Mouse (Mus musculus): ENCODE measurements at regions not wholly inside any gene's neighbourhood (a gene's known extent, or its start where the extent isn't known, plus 50 kb on each side); places are given as distances from the start of the nearest gene placed in this dataset.

DNA sequence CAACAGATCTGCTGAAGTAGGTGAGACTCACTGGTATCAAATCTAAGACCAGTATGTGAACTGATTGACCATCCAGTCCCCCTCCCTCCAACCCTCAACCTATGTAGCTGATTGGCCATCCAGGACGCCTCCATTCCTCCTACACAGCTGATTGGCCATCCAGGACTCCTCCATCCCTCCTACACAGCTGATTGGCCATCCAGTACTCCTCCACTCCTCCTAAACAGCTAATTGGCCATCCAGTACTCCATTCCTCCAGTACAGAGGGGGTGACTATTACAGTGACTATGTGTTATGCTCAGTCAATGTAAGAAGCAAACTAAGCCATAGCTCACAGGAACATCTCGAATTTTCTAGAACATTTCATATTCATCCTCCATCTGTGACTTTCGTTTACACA lies 91.1 kb downstream of the Psmg1 start:
- Histone ChIP-seq H3K4me3 (ENCODE audit: low read depth, low read length) (no peak overlapping the region), H3K36me3 (ENCODE audit: control insufficient read depth, insufficient read depth, low read length) (no peaks in the 10 kb centered on the region), H3K4me1 (ENCODE audit: control insufficient read depth, insufficient read depth, low read length) (no peaks in the 10 kb centered on the region), H3K27me3 (ENCODE audit: control insufficient read depth, insufficient read depth, low read length) (no peaks in the 10 kb centered on the region), H3K27ac (replicated peaks; ENCODE audit: low read depth, low read length) (no peak overlapping the region), H3K9ac (ENCODE audit: low read length) (no peak overlapping the region), H3K9me3 (ENCODE audit: control insufficient read depth, low read length) (no peaks in the 10 kb centered on the region), H3K4me2 (ENCODE audit: low read depth, severe bottlenecking) (no peak overlapping the region)
- DNase-seq (ENCODE audit: low spot score), result no peak
- no peak for ATAC-seq (ENCODE audit: insufficient number of reproducible peaks, low FRiP score, low TSS enrichment, low read depth)
- 82% methylated on average over 3 of the region's 3 CpGs for WGBS

DNA sequence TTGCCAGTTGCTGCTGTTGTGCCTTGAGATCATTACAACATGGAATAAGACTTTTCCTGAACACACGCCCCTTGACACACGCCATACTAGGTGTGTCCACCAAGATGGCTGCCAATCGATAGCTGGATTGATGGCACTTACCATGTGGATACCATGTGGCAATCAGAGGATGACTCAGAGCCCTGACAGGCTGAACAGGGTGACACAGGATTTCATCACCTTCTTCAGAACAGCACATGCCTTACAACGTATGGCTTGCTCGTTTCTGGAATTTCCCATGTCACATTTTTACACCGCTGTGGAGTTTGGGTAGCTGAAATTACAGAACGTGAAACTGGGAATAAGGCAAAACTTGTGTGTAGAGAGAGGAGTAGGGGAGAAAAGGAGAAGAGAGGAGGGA lies 92.9 kb downstream of the Psmg1 start:
- no peak overlapping the region for H3K27ac ChIP-seq (replicated peaks; ENCODE audit: low read depth, low read length)
- no peak for ATAC-seq (ENCODE audit: insufficient number of reproducible peaks, low FRiP score, low TSS enrichment, low read depth)

DNA sequence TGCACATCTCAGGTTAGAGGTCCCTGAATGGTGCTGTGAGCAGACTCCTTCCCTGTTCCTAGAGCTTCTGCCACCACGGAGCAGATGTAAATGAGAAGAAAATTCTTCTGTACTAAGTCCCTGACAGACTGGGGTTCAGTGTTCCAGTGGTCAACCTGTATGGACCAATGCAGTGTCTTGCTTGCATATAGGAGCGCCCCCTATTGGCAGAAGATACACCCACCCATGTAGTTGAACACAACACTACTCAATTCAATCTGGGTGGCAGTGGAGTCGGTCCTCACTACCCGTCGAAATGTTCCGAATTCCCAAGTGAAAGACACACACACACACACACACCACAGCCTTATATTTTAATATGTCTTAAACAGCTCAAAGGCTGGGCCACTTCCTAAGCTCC lies 94.6 kb downstream of the Psmg1 start:
- Histone ChIP-seq H3K9me3 (ENCODE audit: control insufficient read depth, low read length) (no peaks in the 10 kb centered on the region), H3K4me1 (ENCODE audit: control insufficient read depth, insufficient read depth, low read length) (no peaks in the 10 kb centered on the region), H3K9ac (ENCODE audit: low read length) (no peak overlapping the region), H3K4me3 (ENCODE audit: low read depth, low read length) (no peak overlapping the region), H3K36me3 (ENCODE audit: control insufficient read depth, insufficient read depth, low read length) (no peaks in the 10 kb centered on the region), H3K27ac (replicated peaks; ENCODE audit: low read depth, low read length) (no peak overlapping the region), H3K27me3 (ENCODE audit: control insufficient read depth, insufficient read depth, low read length) (no peaks in the 10 kb centered on the region), H3K4me2 (ENCODE audit: low read depth, severe bottlenecking) (no peak overlapping the region)
- DNase-seq (ENCODE audit: low spot score) (no peak), ATAC-seq (ENCODE audit: insufficient number of reproducible peaks, low FRiP score, low TSS enrichment, low read depth) (no peak)
- 77% methylated on average over 6 of the region's 6 CpGs for WGBS

More for the DNA sequence above, 92.9 kb downstream of the Psmg1 start:
- Histone ChIP-seq H3K36me3 (ENCODE audit: control insufficient read depth, insufficient read depth, low read length) (no peaks in the 10 kb centered on the region), H3K4me2 (ENCODE audit: low read depth, severe bottlenecking) (no peak overlapping the region), H3K27me3 (ENCODE audit: control insufficient read depth, insufficient read depth, low read length) (no peaks in the 10 kb centered on the region), H3K9ac (ENCODE audit: low read length) (no peak overlapping the region), H3K4me3 (ENCODE audit: low read depth, low read length) (no peak overlapping the region), H3K9me3 (ENCODE audit: control insufficient read depth, low read length) (no peaks in the 10 kb centered on the region), H3K4me1 (ENCODE audit: control insufficient read depth, insufficient read depth, low read length) (no peaks in the 10 kb centered on the region)
- WGBS, result 86% methylated on average over 7 of the region's 7 CpGs
- no peak for DNase-seq (ENCODE audit: low spot score)

DNA sequence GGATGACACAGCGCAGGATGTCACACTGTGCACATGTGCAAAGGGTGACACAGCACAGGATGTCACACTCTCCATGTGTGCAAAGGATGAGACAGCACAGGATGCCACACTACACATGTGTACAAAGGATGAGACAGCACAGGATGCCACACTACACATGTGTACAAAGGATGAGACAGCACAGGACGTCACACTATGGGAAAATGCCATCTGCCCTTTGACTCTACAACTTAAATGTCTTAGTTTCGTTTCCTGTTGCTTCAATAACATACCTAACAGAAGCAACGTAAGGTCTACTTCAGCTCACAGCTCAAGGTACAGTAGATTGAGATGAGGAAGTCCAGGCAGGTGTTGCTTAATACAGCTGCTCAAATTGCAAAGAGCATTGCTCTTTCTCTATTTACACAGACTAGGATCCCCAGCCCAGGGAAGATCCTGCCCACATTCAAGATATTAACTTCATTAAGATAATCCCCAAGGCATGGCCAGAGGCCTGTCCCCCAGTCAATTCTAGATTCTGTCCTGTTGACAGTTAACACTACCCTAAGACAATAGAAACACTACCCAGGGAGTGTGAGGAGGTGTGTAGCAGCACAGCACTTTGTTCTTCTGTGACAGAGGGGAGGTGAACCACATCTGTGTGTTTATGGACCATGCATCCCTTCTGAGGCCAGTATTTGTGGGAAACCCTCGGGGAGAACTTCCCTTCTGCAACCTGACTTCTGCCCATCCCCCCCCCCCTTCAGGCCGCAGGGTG lies 97.0 kb downstream of the Psmg1 start:
- H3K9me3 ChIP-seq (ENCODE audit: control insufficient read depth, low read length), result no peaks in the 10 kb centered on the region
- DNase-seq (ENCODE audit: low spot score) (no peak), ATAC-seq (ENCODE audit: insufficient number of reproducible peaks, low FRiP score, low TSS enrichment, low read depth) (no peak)
- no peak overlapping the region for H3K27ac ChIP-seq (replicated peaks; ENCODE audit: low read depth, low read length)
- H3K4me3 ChIP-seq (ENCODE audit: low read depth, low read length), result no peak overlapping the region
- 71% methylated on average over 6 of the region's 6 CpGs for WGBS
- no peaks in the 10 kb centered on the region for H3K27me3 ChIP-seq (ENCODE audit: control insufficient read depth, insufficient read depth, low read length)
- no peaks in the 10 kb centered on the region for H3K4me1 ChIP-seq (ENCODE audit: control insufficient read depth, insufficient read depth, low read length)
- no peak overlapping the region for H3K9ac ChIP-seq (ENCODE audit: low read length)
- H3K36me3 ChIP-seq (ENCODE audit: control insufficient read depth, insufficient read depth, low read length), result no peaks in the 10 kb centered on the region
- no peak overlapping the region for H3K4me2 ChIP-seq (ENCODE audit: low read depth, severe bottlenecking)

DNA sequence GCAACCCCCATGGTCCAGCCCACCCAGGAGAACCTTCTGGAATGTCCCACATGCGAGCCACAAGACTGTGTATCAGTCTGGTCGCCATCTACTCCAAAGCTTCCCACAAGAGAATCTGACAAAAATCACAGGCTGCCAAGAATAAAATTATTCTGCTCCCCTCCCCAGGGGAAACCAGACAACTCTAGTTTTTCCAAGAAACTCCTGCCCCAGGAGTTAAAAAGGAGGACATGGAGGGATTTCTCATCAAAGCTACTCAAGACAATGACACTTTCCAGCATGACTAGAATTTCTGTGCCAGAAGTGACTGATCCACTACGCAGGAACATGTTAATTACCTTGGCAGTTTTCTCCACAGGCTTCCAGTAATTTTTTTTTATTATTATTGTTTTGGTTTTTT lies 98.4 kb downstream of the Psmg1 start:
- Histone ChIP-seq H3K4me1 (ENCODE audit: control insufficient read depth, insufficient read depth, low read length) (no peaks in the 10 kb centered on the region), H3K4me2 (ENCODE audit: low read depth, severe bottlenecking) (no peak overlapping the region), H3K27me3 (ENCODE audit: control insufficient read depth, insufficient read depth, low read length) (no peaks in the 10 kb centered on the region), H3K4me3 (ENCODE audit: low read depth, low read length) (no peak overlapping the region), H3K9ac (ENCODE audit: low read length) (no peak overlapping the region), H3K9me3 (ENCODE audit: control insufficient read depth, low read length) (no peaks in the 10 kb centered on the region), H3K27ac (replicated peaks; ENCODE audit: low read depth, low read length) (no peak overlapping the region), H3K36me3 (ENCODE audit: control insufficient read depth, insufficient read depth, low read length) (no peaks in the 10 kb centered on the region)
- 91% methylated on average over 3 of the region's 3 CpGs for WGBS
- DNase-seq (ENCODE audit: low spot score), result no peak
- ATAC-seq (ENCODE audit: insufficient number of reproducible peaks, low FRiP score, low TSS enrichment, low read depth), result no peak

DNA sequence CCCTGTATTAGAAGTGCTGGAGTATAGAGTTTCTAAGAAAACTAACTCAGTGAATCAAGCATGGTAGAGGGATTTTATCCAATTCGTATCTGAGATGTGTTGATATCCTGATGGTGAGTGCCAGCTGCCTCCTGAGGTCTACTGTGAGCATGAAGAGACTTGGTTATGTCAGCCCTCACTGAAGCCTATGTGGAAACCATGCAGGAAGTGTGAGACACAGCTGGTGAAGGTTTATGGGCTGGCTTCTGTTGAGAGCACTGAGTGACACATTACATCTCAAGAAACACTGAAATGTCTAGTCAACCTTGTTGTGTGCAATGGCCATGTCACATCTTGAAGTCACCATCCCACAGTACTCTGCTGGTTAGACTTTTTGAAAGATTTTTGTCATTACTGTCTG lies 104.6 kb downstream of the Psmg1 start:
- 84% methylated on average over 1 of the region's 1 CpGs for WGBS
- Histone ChIP-seq H3K4me2 (ENCODE audit: low read depth, severe bottlenecking) (no peak overlapping the region), H3K36me3 (ENCODE audit: control insufficient read depth, insufficient read depth, low read length) (no peaks in the 10 kb centered on the region), H3K27me3 (ENCODE audit: control insufficient read depth, insufficient read depth, low read length) (no peaks in the 10 kb centered on the region), H3K9ac (ENCODE audit: low read length) (no peak overlapping the region), H3K27ac (replicated peaks; ENCODE audit: low read depth, low read length) (no peak overlapping the region), H3K4me1 (ENCODE audit: control insufficient read depth, insufficient read depth, low read length) (no peaks in the 10 kb centered on the region), H3K9me3 (ENCODE audit: control insufficient read depth, low read length) (no peaks in the 10 kb centered on the region), H3K4me3 (ENCODE audit: low read depth, low read length) (no peak overlapping the region)
- DNase-seq (ENCODE audit: low spot score) (no peak), ATAC-seq (ENCODE audit: insufficient number of reproducible peaks, low FRiP score, low TSS enrichment, low read depth) (no peak)

DNA sequence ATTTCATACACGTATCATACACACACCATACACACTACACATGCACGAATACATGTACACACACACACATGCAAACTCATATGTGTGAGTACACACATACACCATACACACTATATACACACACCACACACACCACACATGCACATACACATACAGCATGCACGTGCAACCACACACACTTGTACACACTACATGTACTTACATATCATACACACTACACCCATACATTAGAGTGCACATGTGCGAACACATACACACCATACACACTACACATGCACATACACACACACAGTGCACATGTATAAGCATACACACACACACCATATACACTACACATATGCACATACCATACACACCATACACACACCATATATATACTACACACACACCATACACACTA lies 117.5 kb downstream of the Psmg1 start:
- Histone ChIP-seq H3K27me3 (ENCODE audit: control insufficient read depth, insufficient read depth, low read length) (no peaks in the 10 kb centered on the region), H3K4me1 (ENCODE audit: control insufficient read depth, insufficient read depth, low read length) (peaks cover 14% of the 10 kb centered on the region), H3K9me3 (ENCODE audit: control insufficient read depth, low read length) (no peaks in the 10 kb centered on the region), H3K4me2 (ENCODE audit: low read depth, severe bottlenecking) (no peak overlapping the region), H3K27ac (replicated peaks; ENCODE audit: low read depth, low read length) (no peak overlapping the region), H3K9ac (ENCODE audit: low read length) (no peak overlapping the region), H3K36me3 (ENCODE audit: control insufficient read depth, insufficient read depth, low read length) (no peaks in the 10 kb centered on the region), H3K4me3 (ENCODE audit: low read depth, low read length) (no peak overlapping the region)
- DNase-seq (ENCODE audit: low spot score) (no peak), ATAC-seq (ENCODE audit: insufficient number of reproducible peaks, low FRiP score, low TSS enrichment, low read depth) (no peak)
- WGBS, result 90% methylated on average over 4 of the region's 4 CpGs

DNA sequence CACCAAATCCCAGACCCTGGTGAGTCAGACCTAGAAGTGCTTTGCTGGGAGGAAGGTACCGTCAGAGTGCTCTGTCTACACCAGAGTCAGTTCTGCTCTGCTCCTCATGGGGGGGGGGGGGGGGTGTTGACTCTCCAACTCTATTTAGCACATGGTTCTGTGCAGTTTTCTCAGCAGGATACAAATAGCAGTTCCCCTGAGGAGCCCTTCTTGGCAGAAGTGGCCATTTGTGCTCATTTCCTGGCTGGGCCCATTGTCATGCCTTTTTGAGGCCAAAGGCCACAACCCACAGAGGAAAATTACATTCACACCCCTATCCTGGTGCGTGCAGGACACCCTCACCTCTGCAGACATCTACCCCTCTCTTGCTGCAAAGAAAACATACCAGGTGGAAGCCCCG lies 118.3 kb downstream of the Psmg1 start:
- WGBS, result 35% methylated on average over 3 of the region's 3 CpGs
- Histone ChIP-seq H3K27ac (replicated peaks; ENCODE audit: low read depth, low read length) (no peak overlapping the region), H3K27me3 (ENCODE audit: control insufficient read depth, insufficient read depth, low read length) (no peaks in the 10 kb centered on the region), H3K36me3 (ENCODE audit: control insufficient read depth, insufficient read depth, low read length) (no peaks in the 10 kb centered on the region), H3K4me2 (ENCODE audit: low read depth, severe bottlenecking) (no peak overlapping the region), H3K4me3 (ENCODE audit: low read depth, low read length) (no peak overlapping the region), H3K9ac (ENCODE audit: low read length) (no peak overlapping the region), H3K4me1 (ENCODE audit: control insufficient read depth, insufficient read depth, low read length) (peaks cover 14% of the 10 kb centered on the region), H3K9me3 (ENCODE audit: control insufficient read depth, low read length) (no peaks in the 10 kb centered on the region)
- ATAC-seq (ENCODE audit: insufficient number of reproducible peaks, low FRiP score, low TSS enrichment, low read depth), result no peak
- DNase-seq (ENCODE audit: low spot score), result no peak

DNA sequence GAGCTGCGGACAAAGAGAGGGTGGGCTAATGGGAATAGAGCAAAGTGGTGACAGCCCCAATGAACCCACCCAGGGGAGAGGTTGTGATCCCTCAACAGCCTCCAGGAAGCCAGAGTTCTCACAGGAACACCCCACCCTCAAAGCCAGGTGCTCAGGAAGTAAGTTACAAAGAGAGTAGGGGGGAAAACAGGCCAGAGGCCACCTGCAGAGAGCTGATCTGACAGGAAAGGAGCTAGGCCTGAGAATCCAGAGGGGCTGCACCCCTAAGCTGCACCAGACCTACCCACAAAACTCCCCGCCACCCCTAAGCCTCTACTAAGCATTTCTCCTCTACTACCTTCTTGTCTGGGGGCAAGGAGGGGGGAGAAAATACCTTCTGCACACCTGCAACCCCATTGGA lies 120.5 kb downstream of the Psmg1 start:
- WGBS, result 48% methylated on average over 2 of the region's 2 CpGs
- Histone ChIP-seq H3K36me3 (ENCODE audit: control insufficient read depth, insufficient read depth, low read length) (no peaks in the 10 kb centered on the region), H3K9me3 (ENCODE audit: control insufficient read depth, low read length) (no peaks in the 10 kb centered on the region), H3K4me2 (ENCODE audit: low read depth, severe bottlenecking) (no peak overlapping the region), H3K4me3 (ENCODE audit: low read depth, low read length) (no peak overlapping the region), H3K9ac (ENCODE audit: low read length) (no peak overlapping the region), H3K27ac (replicated peaks; ENCODE audit: low read depth, low read length) (no peak overlapping the region), H3K27me3 (ENCODE audit: control insufficient read depth, insufficient read depth, low read length) (no peaks in the 10 kb centered on the region), H3K4me1 (ENCODE audit: control insufficient read depth, insufficient read depth, low read length) (peaks cover 14% of the 10 kb centered on the region)
- DNase-seq (ENCODE audit: low spot score) (no peak), ATAC-seq (ENCODE audit: insufficient number of reproducible peaks, low FRiP score, low TSS enrichment, low read depth) (no peak)

All from limb, embryonic 11.5 days (tissue).